Mouse (Mus musculus) regulatory T cell (primary cell): ENCODE data around the gene Apbb1ip.

Experiments used
- in situ Hi-C: fragments of 300-600 bp; cut with MboI, MseI; formaldehyde crosslinking; loops from one replicate; pipeline ENCODE4 v1.15.1; 2025; ENCODE audit warnings: high pct_unique_total_duplicates

Apbb1ip gene

GRCm38 (mm10) chr2:22775213-22775612 is 1.3 kb downstream of the Apbb1ip start:
- in situ Hi-C loops, result loop anchor here (25.0 kb wide), 1 partner anchor 1563 kb away; the partner anchor contains the start of genes Enkur and Thnsl1

GRCm38 (mm10) chr2:22775681-22776080 is 1.8 kb downstream of the Apbb1ip start:
- in situ Hi-C loops, result loop anchor here (25.0 kb wide), 1 partner anchor 1563 kb away; the partner anchor contains the start of genes Enkur and Thnsl1

GRCm38 (mm10) chr2:22776568-22777230 is 2.8 kb downstream of the Apbb1ip start:
- in situ Hi-C loops, result loop anchor here (25.0 kb wide), 1 partner anchor 1564 kb away; the partner anchor contains the start of genes Enkur and Thnsl1

GRCm38 (mm10) chr2:22777757-22778156 is 3.9 kb downstream of the Apbb1ip start:
- in situ Hi-C loops, result loop anchor here (25.0 kb wide), 1 partner anchor 1565 kb away; the partner anchor contains the start of genes Enkur and Thnsl1

- in situ Hi-C loops, result loop anchor here (25.0 kb wide), 1 partner anchor 1569 kb away; the partner anchor contains the start of genes Enkur and Thnsl1
These were observed 7.0 kb downstream of the Apbb1ip start for GRCm38 (mm10) chr2:22780884-22781283.

GRCm38 (mm10) chr2:22781387-22782009 is 7.6 kb downstream of the Apbb1ip start:
- in situ Hi-C loops, result loop anchor here (25.0 kb wide), 1 partner anchor 1569 kb away; the partner anchor contains the start of genes Enkur and Thnsl1

- in situ Hi-C loops, result loop anchor here (25.0 kb wide), 1 partner anchor 1570 kb away; the partner anchor contains the start of genes Enkur and Thnsl1
These were observed 8.2 kb downstream of the Apbb1ip start for GRCm38 (mm10) chr2:22782057-22782456.

DNA sequence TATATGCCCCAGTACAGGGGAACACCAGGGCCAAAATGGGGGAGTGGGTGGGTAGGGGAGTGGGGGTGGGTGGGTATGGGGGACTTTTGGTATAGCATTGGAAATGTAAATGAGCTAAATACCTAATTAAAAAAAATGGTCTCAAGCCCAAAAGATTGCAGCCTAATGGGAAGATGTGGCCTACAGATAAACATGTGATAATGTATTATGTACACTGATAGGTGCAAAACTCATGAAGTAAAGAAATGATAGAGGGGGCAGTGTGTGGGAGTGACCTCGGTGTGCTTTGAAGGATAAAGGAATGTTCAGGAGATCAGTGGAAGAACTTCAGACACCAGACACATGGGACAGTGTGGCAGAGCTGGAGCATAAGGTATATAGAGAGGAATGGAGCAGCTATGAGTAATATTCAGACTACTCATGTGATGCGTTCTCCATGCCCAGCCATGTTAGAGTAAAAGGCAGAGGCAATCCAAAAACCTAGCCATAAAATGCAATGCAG is 9.3 kb downstream of the Apbb1ip start:
- in situ Hi-C loops, result loop anchor here (25.0 kb wide), 1 partner anchor 1571 kb away; the partner anchor contains the start of genes Enkur and Thnsl1

DNA sequence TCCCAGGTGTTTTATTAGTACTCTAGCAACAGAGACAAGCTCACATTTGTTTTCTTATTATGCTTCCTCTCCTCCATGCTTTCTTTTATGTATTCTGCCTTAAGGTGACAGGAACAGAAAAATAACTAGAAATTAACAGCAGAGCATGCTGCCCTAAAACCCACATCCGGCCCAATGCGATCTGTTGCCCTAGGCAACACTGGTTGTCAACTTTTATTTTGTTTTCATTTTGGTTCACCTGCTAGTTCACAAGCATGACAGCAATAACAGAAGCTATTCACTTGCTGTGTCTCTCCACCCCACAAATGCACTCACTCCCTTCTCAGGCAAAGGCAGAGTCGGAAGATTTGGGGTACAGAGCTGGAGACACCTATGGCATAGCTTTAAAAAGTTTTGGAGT is 10.3 kb downstream of the Apbb1ip start:
- in situ Hi-C loops, result loop anchor here (25.0 kb wide), 1 partner anchor 1572 kb away; the partner anchor contains the start of genes Enkur and Thnsl1

GRCm38 (mm10) chr2:22784771-22785170 is 10.9 kb downstream of the Apbb1ip start:
- in situ Hi-C loops, result loop anchor here (25.0 kb wide), 1 partner anchor 1572 kb away; the partner anchor contains the start of genes Enkur and Thnsl1

GRCm38 (mm10) chr2:22788658-22789057 is 14.8 kb downstream of the Apbb1ip start:
- in situ Hi-C loops, result loop anchor here (25.0 kb wide), 1 partner anchor 1576 kb away; the partner anchor contains the start of genes Enkur and Thnsl1

GRCm38 (mm10) chr2:22789576-22789975 is 15.7 kb downstream of the Apbb1ip start:
- in situ Hi-C loops, result loop anchor here (25.0 kb wide), 1 partner anchor 1577 kb away; the partner anchor contains the start of genes Enkur and Thnsl1

- in situ Hi-C loops, result loop anchor here (25.0 kb wide), 1 partner anchor 1578 kb away; the partner anchor contains the start of genes Enkur and Thnsl1
These were observed 16.5 kb downstream of the Apbb1ip start for GRCm38 (mm10) chr2:22790435-22790834.

GRCm38 (mm10) chr2:22795087-22795486 is 21.2 kb downstream of the Apbb1ip start:
- in situ Hi-C loops, result loop anchor here (25.0 kb wide), 1 partner anchor 1583 kb away; the partner anchor contains the start of genes Enkur and Thnsl1

DNA sequence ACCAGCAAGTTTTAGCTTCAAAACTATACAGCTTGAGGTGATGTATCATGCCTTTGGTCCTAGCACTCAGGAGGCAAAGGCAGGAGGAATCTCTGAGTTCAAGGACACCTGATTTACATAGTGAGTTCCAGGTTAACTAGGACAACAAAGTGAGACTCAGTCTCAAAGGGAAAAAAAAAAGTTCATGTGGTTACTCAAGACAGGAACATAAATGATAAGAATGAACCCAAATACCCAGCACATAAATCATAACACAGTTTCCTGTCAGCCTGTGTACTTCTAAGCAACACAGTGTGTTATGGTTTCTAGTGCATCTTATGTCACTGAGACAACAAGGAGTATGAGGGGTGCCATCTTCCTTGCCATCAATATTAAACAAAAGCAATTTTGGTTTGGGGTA is 22.6 kb downstream of the Apbb1ip start:
- in situ Hi-C loops, result loop anchor here (25.0 kb wide), 1 partner anchor 1584 kb away; the partner anchor contains the start of genes Enkur and Thnsl1

DNA sequence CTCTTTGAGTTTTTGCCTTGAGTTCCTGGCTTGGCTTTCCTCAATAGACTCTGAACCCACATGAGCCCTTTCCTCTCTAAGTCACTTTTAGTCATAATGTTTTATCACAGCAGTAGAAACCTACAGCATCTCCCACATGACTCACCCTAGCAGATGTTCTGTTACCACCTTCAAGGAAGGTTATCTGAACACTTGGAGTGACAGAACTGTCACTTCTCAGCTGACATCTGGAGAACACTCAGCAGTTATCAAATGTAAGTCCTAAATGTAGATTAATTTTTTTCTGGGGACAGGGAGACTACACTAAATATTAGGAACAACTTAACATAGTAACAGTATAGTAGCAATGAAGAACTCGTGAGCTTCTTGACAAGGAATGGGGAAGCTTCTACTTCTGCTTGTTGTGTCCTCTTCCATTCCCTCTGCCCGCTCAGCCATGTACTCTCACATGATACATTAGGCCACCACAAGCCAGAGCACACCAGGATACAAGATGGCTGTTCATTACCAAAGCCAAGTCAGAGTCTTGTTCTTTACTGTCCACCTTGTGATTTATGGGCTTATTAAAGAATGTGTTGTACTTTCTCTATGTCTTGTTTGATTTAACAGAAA is 25.6 kb downstream of the Apbb1ip start:
- in situ Hi-C loops, result loop anchor here (25.0 kb wide), 1 partner anchor 1587 kb away; the partner anchor contains the start of genes Enkur and Thnsl1

- in situ Hi-C loops, result loop anchor here (5.0 kb wide), 1 partner anchor 33 kb away; the partner anchor contains the start of gene Apbb1ip
These were observed 31.7 kb downstream of the Apbb1ip start for GRCm38 (mm10) chr2:22805589-22805988.

GRCm38 (mm10) chr2:22806576-22806975 is 32.7 kb downstream of the Apbb1ip start:
- in situ Hi-C loops, result loop anchor here (5.0 kb wide), 1 partner anchor 34 kb away; the partner anchor contains the start of gene Apbb1ip

- in situ Hi-C loops, result loop anchor here (5.0 kb wide), 1 partner anchor 35 kb away; the partner anchor contains the start of gene Apbb1ip
These were observed 33.4 kb downstream of the Apbb1ip start for GRCm38 (mm10) chr2:22807312-22807711.

DNA sequence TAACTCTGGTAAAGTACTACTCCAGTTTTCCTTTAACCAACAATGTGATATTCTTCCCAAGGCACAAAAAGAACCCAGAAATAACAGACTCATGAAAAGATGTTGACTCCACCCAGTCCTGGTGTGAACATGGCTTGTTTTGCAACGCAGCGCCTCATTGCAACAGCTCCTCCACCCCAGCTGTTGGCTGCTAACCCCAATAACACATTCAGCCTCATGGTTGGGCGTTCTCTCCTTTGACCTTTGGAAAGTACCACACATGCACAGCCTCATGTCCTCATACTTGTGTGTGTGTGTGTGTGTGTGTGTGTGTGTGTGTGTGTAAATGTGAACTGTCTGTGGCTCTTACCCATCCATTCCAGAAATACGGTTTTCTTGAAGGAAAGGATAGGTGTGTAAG is 37.0 kb downstream of the Apbb1ip start:
- in situ Hi-C loops, result no loop called here

DNA sequence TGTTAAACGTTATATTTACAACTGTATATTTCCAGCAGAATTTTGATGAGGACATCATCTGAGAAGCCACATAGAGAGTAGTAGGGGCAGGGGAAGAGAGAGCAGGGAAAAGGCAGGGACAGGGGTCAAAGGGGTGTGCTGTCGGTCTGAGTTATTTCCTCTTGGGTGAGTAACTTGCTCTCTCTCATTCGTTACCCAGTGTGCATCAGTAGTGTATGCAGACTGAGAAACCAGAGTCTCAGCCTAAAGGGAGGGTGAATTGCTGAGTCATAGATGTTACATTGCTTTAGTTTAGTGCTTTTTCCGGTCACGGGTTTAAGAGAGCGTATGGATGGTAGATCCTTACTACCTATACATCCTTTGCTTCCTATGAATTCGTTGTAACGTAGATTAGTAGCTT is 37.6 kb downstream of the Apbb1ip start:
- in situ Hi-C loops, result no loop called here
